Mouse (Mus musculus) 416B (cell line): ENCODE measurements around the gene Gm20388.

Experiments
- DNase-seq: peaks from one replicate; pipeline ENCODE4 v3.0.0; 2011; ENCODE audit warnings: low read depth

Gene Gm20388

GRCm38 (mm10) chr8:122280156-122280555 lies 2369.5 kb downstream of the Gm20388 start:
- DNase-seq: peak; percentile 36

- peak; percentile 91 for DNase-seq
Measured at GRCm38 (mm10) chr8:122280588-122281316, 2370.1 kb downstream of the Gm20388 start.

- peak; percentile 99 for DNase-seq
Measured at GRCm38 (mm10) chr8:122281317-122282034, 2370.8 kb downstream of the Gm20388 start.

GRCm38 (mm10) chr8:122282035-122282358 lies 2371.4 kb downstream of the Gm20388 start, which contains the start of gene Zfpm1:
Gene Zfpm1 (plus strand): TSS chr8:122282141.
- no peak for DNase-seq

GRCm38 (mm10) chr8:122282501-122283355 lies 2372.1 kb downstream of the Gm20388 start:
- peak; percentile 43 for DNase-seq

GRCm38 (mm10) chr8:122283356-122284202 lies 2372.9 kb downstream of the Gm20388 start:
- DNase-seq: peak; percentile 89

GRCm38 (mm10) chr8:122284203-122284658 lies 2373.6 kb downstream of the Gm20388 start:
- DNase-seq: no peak

GRCm38 (mm10) chr8:122284659-122285261 lies 2374.1 kb downstream of the Gm20388 start:
- peak; percentile 100 for DNase-seq

GRCm38 (mm10) chr8:122285727-122286126 lies 2375.1 kb downstream of the Gm20388 start:
- DNase-seq: peak; percentile 83

GRCm38 (mm10) chr8:122286899-122287298 lies 2376.3 kb downstream of the Gm20388 start:
- no peak for DNase-seq

- no peak for DNase-seq
Measured at GRCm38 (mm10) chr8:122287742-122288141, 2377.1 kb downstream of the Gm20388 start.

GRCm38 (mm10) chr8:122288344-122288743 lies 2377.7 kb downstream of the Gm20388 start:
- no peak for DNase-seq

GRCm38 (mm10) chr8:122291075-122291474 lies 2380.4 kb downstream of the Gm20388 start:
- DNase-seq: no peak

- DNase-seq: no peak
Measured at GRCm38 (mm10) chr8:122291549-122291948, 2380.9 kb downstream of the Gm20388 start.

- no peak for DNase-seq
Measured at GRCm38 (mm10) chr8:122293484-122293883, 2382.8 kb downstream of the Gm20388 start.

- peak; percentile 84 for DNase-seq
Measured at GRCm38 (mm10) chr8:122294273-122294683, 2383.6 kb downstream of the Gm20388 start.

- no peak for DNase-seq
Measured at GRCm38 (mm10) chr8:122295389-122295788, 2384.7 kb downstream of the Gm20388 start.

GRCm38 (mm10) chr8:122296173-122297001 lies 2385.7 kb downstream of the Gm20388 start:
- DNase-seq: peak; percentile 72

GRCm38 (mm10) chr8:122299581-122300254 lies 2389.1 kb downstream of the Gm20388 start:
- no peak for DNase-seq
